Mouse (Mus musculus): ENCODE results near the gene Snrnp200. TPM values are rescaled to one million over a fixed set of nuclear protein-coding genes. Genes with fewer than 3 reads are reported as not detected.

Snrnp200 gene
- polyA plus RNA-seq, 1 experiment from 2014 or later, result 47.7 TPM

Other genes with a start within 250 kb of the Snrnp200 start
- gene Ap4e1, start 199.7 kb upstream of the Snrnp200 start, polyA plus RNA-seq (2014; fragmentation: Nextera tagmentation; extraction: Ambion mirVana), result 8.7 and 9.1 TPM in 2 replicates
- gene Blvra, start 137.7 kb upstream of the Snrnp200 start, polyA plus RNA-seq (2014; fragmentation: Nextera tagmentation; extraction: Ambion mirVana), result 39.9 and 45.5 TPM in 2 replicates
- gene Ncaph, start 74.4 kb upstream of the Snrnp200 start, polyA plus RNA-seq (2014; fragmentation: Nextera tagmentation; extraction: Ambion mirVana), result 46.9 and 50.2 TPM in 2 replicates
- gene Itpripl1, start 64.9 kb upstream of the Snrnp200 start, polyA plus RNA-seq (2014; fragmentation: Nextera tagmentation; extraction: Ambion mirVana), result 11.5 and 11.8 TPM in 2 replicates
- 1.4 and 1.8 TPM in 2 replicates for gene 1810024B03Rik, start 106 bp upstream of the Snrnp200 start, polyA plus RNA-seq (2014; fragmentation: Nextera tagmentation; extraction: Ambion mirVana)
- gene Ciao1, start 39.4 kb downstream of the Snrnp200 start, polyA plus RNA-seq (2014; fragmentation: Nextera tagmentation; extraction: Ambion mirVana), result 55.6 and 61.7 TPM in 2 replicates
- gene Tmem127, start 39.5 kb downstream of the Snrnp200 start, polyA plus RNA-seq (2014; fragmentation: Nextera tagmentation; extraction: Ambion mirVana), result 17.1 and 17.7 TPM in 2 replicates
- gene Stard7, start 61.8 kb downstream of the Snrnp200 start, polyA plus RNA-seq (2014; fragmentation: Nextera tagmentation; extraction: Ambion mirVana), result 128 and 136 TPM in 2 replicates
- 14.5 and 15.9 TPM in 2 replicates for gene Dusp2, start 127.8 kb downstream of the Snrnp200 start, polyA plus RNA-seq (2014; fragmentation: Nextera tagmentation; extraction: Ambion mirVana)
- gene Astl, start 130.3 kb downstream of the Snrnp200 start, polyA plus RNA-seq (2014; fragmentation: Nextera tagmentation; extraction: Ambion mirVana), result not detected in 2 replicates
- gene Adra2b, start 154.8 kb downstream of the Snrnp200 start, polyA plus RNA-seq (2014; fragmentation: Nextera tagmentation; extraction: Ambion mirVana), result 1.1 and 1.2 TPM in 2 replicates
- gene Gpat2, start 216.8 kb downstream of the Snrnp200 start, polyA plus RNA-seq (2014; fragmentation: Nextera tagmentation; extraction: Ambion mirVana), result 0.22 TPM in 2 replicates
- 31.9 and 32.6 TPM in 2 replicates for gene Fahd2a, start 236.2 kb downstream of the Snrnp200 start, polyA plus RNA-seq (2014; fragmentation: Nextera tagmentation; extraction: Ambion mirVana)

All from heart, embryonic 14.5 days (tissue).